Mouse (Mus musculus) ES-E14 (cell line): ENCODE data around the gene Dgkd.

Experiments used
- CHD2 ChIP-seq: IDR thresholded peaks from 2 replicates; pipeline ENCODE4 v1.6.1; 2014; ENCODE audit warnings: mild to moderate bottlenecking, low read depth, low read length, inconsistent platforms
- HCFC1 ChIP-seq: IDR thresholded peaks from 2 replicates; pipeline ENCODE4 v1.6.1; 2012; ENCODE audit warnings: low read length, inconsistent platforms, borderline replicate concordance; ENCODE audit not compliant: insufficient read depth
- MAFK ChIP-seq: IDR thresholded peaks from 2 replicates; pipeline ENCODE4 v1.6.1; 2014; ENCODE audit warnings: mild to moderate bottlenecking, low read depth, low read length, inconsistent platforms; ENCODE audit not compliant: insufficient read depth
- ZC3H11A ChIP-seq: IDR thresholded peaks from 2 replicates; pipeline ENCODE4 v1.6.1; 2012; ENCODE audit warnings: low read depth, mild to moderate bottlenecking, inconsistent platforms, low read length, borderline replicate concordance
- ZNF384 ChIP-seq: IDR thresholded peaks from 2 replicates; pipeline ENCODE4 v1.6.1; 2012; ENCODE audit warnings: low read depth, low read length, inconsistent platforms

DNA sequence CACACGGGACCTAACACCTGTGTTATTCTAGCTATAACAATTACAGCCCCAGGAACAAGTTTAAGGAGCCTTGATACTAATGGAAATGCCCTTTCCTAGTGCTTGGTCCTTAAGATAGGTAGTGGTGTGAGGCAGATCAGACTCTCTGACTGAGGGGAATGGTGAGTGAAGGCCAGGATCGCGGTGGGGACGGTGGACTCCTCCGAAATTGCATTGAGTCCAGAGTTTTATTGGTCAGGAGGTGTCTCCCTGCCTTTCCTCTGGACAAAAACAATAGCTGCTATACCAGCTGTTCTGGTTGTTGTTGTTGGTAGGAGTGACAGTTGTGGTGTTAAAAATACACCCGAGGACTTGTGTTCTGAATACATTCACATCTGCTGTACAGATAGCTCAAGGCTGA, 1.3 kb downstream of the Dgkd start:
- TF ChIP-seq ZNF384 (no peak), HCFC1 (no peak), ZC3H11A (no peak), MAFK (no peak), CHD2 (no peak)
